Mouse (Mus musculus) ES-E14 (cell line): Measurements from ENCODE around the gene Fastk.

Experiments used
- CHD2 ChIP-seq: IDR thresholded peaks from 2 replicates; pipeline ENCODE4 v1.6.1; 2014; ENCODE audit warnings: mild to moderate bottlenecking, low read depth, low read length, inconsistent platforms
- MAFK ChIP-seq: IDR thresholded peaks from 2 replicates; pipeline ENCODE4 v1.6.1; 2014; ENCODE audit warnings: mild to moderate bottlenecking, low read depth, low read length, inconsistent platforms; ENCODE audit not compliant: insufficient read depth

- TF ChIP-seq MAFK, result no peak
- TF ChIP-seq CHD2, result no peak
Observed at GRCm38 (mm10) chr5:24486097-24486496, 41.0 kb upstream of the Fastk start.
